Mouse (Mus musculus) kidney, postnatal 25 days (tissue): ENCODE results near the gene Zdhhc23.

Source experiments
- DNase-seq, 2 experiments: peaks; one replicate each; pipeline ENCODE4 v3.0.0; 2021; ENCODE audit warnings: mixed read lengths in 2 of 2

Gene Zdhhc23

GRCm38 (mm10) chr16:43965781-43966389 lies 13.7 kb downstream of the Zdhhc23 start:
- no peak for DNase-seq

GRCm38 (mm10) chr16:43963780-43964179 lies 15.8 kb downstream of the Zdhhc23 start:
- DNase-seq, result peak in 1 of 2 experiments; percentile 26

GRCm38 (mm10) chr16:43963291-43963690 lies 16.3 kb downstream of the Zdhhc23 start:
- DNase-seq, result peak in 1 of 2 experiments; percentile 14

DNA sequence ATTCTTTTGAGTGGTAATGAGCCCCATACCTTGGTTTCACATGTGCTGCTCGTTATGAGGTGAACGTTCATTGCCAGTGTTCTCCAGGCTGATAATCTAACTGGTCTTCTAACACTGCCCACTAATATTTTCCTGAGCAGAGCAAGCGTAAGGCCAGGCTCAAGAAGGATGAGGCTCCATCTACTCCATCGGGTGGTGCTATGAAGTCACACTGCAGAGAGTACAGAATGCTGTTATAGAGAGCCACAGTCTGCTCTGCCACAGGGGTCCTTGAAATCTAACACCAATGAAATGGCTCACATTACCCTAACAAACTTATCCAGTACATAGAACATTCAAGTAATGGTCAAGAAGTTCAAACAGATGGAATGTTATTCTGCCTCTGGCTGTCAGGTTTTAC lies 21.6 kb downstream of the Zdhhc23 start:
- no peak for DNase-seq

DNA sequence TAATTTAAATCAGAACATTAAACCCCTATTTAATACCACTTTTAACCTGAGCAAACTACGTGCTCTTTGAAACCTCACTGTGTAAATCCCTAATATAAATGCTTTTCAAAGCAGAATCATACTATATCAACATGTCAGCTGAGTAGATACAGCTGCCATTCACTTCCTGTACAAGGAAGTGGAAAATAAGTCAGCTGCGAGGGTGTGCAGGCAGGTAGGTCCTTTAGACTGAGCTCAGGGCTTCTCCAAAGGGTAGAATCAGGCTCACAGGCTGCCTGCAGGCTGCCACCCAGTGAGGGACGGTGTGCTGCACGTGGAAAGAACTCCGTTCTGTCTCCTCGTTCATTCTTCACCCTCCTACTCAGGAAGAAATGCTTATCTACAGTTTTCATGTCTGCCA lies 24.7 kb downstream of the Zdhhc23 start:
- DNase-seq, result no peak

DNA sequence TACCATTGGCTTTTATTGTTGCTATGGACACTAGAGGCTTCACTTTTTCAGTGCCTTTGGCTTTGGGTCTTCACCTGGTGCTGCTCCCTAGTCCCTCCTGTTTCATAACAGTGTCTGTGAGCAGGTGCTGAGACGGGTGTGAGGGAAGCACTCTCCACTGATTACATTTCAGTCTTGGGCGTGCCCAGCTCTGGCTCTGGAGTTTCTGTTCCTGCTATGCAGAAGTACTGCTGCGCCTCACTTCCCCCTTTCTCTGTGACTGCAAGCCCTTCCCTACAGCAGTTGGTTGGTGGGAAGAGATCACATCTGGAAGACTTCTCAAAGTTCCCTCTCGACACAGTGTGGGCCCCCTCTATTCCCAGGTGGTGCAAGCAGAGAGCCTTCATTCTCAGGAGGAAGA lies 28.0 kb downstream of the Zdhhc23 start:
- no peak for DNase-seq

DNA sequence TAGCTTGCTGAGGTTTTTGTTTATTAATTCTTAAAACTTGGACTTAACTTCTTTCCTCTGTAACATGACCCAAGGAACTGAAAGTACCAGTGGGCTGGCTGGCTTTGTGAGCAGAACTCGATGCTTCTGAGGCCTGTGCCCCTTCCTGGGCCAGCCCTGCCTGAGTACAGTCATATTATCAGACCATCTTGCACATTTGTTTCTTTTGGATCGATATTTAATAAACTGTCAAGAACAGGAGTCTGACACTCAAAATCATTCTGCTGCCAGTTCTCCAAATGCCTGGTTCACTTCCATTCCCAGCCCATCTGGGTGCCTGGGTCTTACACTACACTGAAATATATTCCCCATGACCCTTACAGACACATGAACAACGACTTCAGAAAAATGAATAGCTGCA lies 33.7 kb downstream of the Zdhhc23 start:
- no peak for DNase-seq

GRCm38 (mm10) chr16:43945351-43945750 lies 34.2 kb downstream of the Zdhhc23 start:
- DNase-seq, result no peak

DNA sequence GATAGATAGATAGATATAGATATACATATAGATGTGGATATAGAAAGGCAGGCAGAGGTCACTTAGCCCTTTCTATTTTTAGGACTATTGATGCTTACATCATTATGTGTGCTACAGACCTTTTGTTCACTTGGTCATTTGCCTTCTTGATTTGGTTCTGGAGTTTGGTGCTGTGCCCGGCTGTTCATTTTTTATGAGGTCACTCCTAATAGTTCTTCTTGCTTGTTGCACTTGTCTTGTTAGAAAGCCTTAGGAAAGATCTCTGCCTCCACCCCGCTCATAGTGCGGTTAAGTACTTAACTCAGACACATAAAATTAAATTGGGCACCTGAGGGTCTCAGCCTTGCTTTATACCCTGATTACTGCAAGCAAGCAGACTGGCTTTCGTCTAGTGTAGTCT lies 38.7 kb downstream of the Zdhhc23 start:
- DNase-seq, result no peak

DNA sequence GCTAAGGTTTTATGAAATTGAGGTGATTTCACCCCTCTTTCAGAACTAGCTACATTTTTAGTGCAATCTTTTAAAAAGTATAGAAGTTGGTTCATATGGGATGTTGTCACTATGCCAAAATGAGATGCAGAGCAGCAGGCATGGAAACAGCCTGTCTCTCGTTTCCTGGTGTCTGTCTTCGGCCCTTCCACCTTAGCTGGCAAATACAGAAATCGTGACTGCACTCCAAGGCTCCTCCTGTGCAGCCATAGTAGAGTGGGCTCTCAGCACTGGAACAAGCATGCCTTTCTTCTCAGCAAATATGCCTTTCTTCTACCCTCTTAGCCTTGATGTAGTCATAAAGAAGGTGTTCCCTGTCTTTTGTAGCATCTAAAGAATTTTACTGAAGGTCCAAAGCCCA lies 43.7 kb downstream of the Zdhhc23 start:
- DNase-seq, result no peak

DNA sequence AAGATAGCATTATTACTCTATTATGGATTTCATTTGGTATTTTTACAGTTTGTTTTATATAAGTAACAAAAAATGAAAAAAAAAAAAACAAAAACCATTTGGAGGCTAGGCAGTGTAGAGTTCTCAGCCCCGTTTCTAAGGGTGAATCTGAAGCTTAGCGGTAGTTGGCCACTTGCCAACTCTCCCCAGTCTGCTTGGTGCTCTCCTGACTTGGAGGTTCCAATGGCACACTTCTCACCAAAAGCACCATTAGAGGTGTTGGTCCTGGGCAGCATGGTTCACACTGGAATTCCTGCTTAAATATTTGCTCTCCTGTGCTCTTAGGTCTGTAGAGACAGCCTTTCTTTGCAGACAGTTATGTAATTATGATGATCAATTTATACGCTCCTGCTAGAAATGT lies 44.2 kb downstream of the Zdhhc23 start:
- DNase-seq, result peak in 1 of 2 experiments; percentile 36

DNA sequence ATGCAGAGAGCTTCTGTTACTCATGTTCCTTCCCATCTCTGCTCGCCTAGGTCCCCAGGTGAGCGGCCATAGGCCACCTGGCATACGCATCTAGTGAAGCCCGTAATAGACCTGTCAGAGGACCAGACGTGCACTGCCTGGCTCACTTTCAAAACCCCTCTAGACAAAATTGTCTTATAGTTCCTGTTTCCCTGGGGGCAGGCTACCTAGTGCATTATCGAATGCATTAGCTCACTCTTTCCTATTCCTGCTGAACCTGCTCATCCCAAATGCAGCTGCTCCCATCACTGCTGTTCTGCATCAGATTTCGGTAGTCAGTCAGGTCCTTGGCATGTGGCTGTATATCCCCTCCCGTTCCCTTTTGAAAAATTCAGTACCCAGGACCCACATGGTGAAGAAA lies 44.7 kb downstream of the Zdhhc23 start:
- DNase-seq, result no peak

- no peak for DNase-seq
Measured at GRCm38 (mm10) chr16:43933041-43933440, 46.5 kb downstream of the Zdhhc23 start.

GRCm38 (mm10) chr16:43932319-43932718 lies 47.3 kb downstream of the Zdhhc23 start:
- no peak for DNase-seq

DNA sequence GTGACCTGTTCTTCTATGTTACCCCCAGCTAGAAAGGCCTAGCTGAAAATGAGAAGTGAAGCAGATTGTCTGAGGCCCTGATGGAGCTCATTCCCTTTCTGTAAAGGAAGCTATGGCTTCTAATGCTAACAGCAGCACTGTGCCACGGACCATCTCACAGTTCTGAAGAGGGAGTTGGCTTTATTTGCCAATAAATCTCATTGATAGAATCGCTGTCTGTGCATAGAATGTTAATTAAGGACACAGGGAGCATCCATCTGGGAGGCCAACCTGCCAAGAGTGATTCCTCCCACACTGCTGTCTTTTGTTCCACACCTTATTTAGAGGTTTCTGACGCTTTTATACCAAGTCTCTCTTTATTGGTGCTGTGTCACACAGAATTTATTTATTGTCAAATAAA lies 48.1 kb downstream of the Zdhhc23 start:
- no peak for DNase-seq

DNA sequence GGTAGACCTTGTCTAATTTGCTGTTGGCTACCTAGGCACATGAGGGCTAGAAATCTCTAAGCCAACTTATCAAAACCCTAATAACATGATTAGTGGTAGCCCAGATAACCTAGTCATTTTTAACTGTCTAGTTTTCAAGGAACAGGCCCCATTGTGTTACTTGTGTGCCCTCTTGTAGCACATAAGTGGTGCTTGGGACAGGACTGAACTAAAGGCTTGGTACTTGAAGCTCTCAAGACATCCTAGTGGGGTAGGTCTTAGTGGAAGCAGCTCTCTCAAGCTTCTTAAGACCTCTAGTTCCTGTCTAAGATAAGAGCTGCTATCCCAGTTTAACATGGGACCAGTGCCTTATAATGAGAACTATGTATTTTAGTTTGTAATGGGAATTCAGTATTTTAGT lies 49.0 kb downstream of the Zdhhc23 start:
- no peak for DNase-seq

DNA sequence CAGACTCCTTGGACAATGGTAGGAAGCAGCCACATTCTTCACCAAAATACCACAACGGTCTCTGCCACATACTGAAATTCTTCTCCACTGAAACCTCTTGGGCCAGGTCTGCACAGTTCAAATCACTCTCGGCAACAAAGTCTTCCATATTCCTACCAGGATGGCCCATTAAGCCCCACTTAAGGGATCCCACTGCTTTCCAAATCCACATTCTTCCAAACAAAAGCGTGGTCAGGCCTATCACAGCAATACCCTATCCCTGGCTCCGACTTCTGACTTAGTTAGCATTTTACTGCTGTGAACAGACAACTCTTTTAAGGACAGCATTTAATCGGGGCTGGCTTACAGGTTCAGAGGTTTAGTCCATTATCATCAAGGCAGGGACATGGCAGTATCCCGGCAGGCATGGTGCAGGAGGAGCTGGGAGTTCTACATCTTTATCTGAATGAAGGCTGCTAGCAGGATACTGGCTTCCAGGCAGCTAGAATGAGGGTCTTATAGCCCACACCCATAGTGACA lies 53.2 kb downstream of the Zdhhc23 start, which contains the start of gene Qtrt2:
Gene Qtrt2 (minus strand): TSS at position 469 of the 519 bp plus-strand sequence.
- no peak for DNase-seq

DNA sequence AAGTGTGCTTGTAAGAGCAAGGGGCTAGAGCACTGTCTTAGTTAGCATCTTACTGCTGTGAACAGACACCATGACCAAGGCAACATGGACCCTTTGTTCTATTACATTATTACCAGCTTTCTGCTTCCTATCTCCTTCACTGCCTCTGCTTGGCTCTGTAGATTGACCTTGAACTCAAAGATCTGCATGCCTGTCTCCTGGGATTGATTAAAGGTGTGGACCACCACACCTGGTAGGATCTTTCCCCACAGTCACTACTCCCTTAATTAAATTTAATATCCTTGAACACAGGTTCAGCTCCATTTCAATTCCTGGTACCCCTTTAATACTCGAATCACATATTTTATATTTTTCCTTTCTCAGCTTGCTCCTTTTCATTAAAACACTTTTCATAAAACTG lies 53.7 kb downstream of the Zdhhc23 start:
- DNase-seq, result no peak

GRCm38 (mm10) chr16:43925001-43925558 lies 54.5 kb downstream of the Zdhhc23 start:
- no peak for DNase-seq

DNA sequence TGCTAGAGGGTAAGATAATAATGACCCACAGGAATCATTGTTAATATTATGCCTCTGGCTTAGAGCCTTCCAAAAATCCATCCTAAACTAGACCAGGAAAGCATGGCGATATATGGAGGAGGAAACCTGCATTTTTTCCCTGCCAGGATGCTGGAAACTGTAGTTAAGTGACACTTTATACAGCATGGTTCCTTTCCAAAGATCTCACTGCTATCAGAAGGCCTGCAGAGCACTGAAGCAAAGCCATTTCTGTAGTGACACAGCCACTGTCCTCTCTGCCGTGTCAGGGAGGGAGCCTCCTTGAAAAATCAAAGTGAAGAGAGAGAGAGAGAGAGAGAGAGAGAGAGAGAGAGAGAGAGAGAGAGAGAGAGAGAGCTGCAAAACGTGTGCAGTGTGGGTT lies 57.0 kb downstream of the Zdhhc23 start:
- DNase-seq, result no peak

- DNase-seq, result no peak
Measured at GRCm38 (mm10) chr16:43922024-43922423, 57.6 kb downstream of the Zdhhc23 start.

DNA sequence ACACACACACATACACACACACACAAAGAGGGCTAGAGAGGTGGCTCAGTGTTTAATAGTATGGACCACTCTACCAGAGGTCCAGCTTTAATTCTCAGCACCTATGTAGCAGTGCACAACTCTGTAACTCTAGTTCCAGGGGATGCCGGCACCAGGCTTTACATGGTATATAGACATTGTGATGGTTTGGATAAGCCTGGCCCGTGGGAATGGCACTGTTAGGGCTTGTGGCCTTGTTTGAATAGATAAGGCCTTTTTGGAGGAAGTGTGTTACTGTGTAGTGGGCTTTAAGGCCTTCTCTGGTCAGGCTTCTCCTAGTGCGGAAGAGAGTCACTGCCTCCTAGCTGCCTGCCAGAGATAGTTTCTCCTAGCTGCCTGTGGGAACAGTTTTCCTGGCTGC lies 60.7 kb downstream of the Zdhhc23 start:
- no peak for DNase-seq
